Mouse (Mus musculus) mammary gland, adult 2 months (tissue): ENCODE results near the gene Olfr1438-ps1. TPM values are rescaled to one million over a fixed set of nuclear protein-coding genes. Genes with fewer than 3 reads are reported as not detected.

Experiments
- polyA plus RNA-seq: library from polyadenylated mRNA; depleted of rRNA; stranded (reverse); fragments of >200 nt; gene quantifications from 2 replicates; pipeline ENCODE4 v1.2.3, GENCODE M21; 2012; ENCODE audit warnings: low replicate concordance; rRNA removed

Olfr1438-ps1 gene
- polyA plus RNA-seq: not detected in 2 replicates

GRCm38 (mm10) chr19:12335810-12336209, at the start of gene Olfr1438-ps1:
Olfr1438-ps1 (minus strand) TSS chr19:12335910.

GRCm38 (mm10) chr19:12325001-12325400, 10.7 kb downstream of the Olfr1438-ps1 start, which contains the start of gene Olfr1437:
Olfr1437 (minus strand) TSS chr19:12325101.

GRCm38 (mm10) chr19:12299030-12299429, 36.7 kb downstream of the Olfr1438-ps1 start, which contains the start of gene Olfr1436:
Olfr1436 (minus strand) TSS chr19:12299130.

GRCm38 (mm10) chr19:12279554-12279953, 56.2 kb downstream of the Olfr1438-ps1 start, which contains the start of gene Olfr1434:
Olfr1434 (plus strand) TSS chr19:12279854.

Other genes with a start within 250 kb of the Olfr1438-ps1 start
- gene Olfr1426, start 243.9 kb downstream of the Olfr1438-ps1 start, polyA plus RNA-seq: not detected in 2 replicates
- not detected in 2 replicates for gene Olfr1427, start 232.6 kb downstream of the Olfr1438-ps1 start, polyA plus RNA-seq
- not detected in 2 replicates for gene Olfr1428, start 220.0 kb downstream of the Olfr1438-ps1 start, polyA plus RNA-seq
- gene Olfr76, start 212.7 kb downstream of the Olfr1438-ps1 start, polyA plus RNA-seq: not detected in 2 replicates
- not detected in 2 replicates for gene Olfr1555-ps1, start 165.8 kb downstream of the Olfr1438-ps1 start, polyA plus RNA-seq
- gene Olfr1431, start 135.3 kb downstream of the Olfr1438-ps1 start, polyA plus RNA-seq: not detected in 2 replicates
- gene Olfr1432, start 103.3 kb downstream of the Olfr1438-ps1 start, polyA plus RNA-seq: not detected in 2 replicates
- not detected in 2 replicates for gene Olfr262, start 94.3 kb downstream of the Olfr1438-ps1 start, polyA plus RNA-seq
- not detected in 2 replicates for gene Olfr235, start 74.9 kb downstream of the Olfr1438-ps1 start, polyA plus RNA-seq
- not detected in 2 replicates for gene Olfr1434, start 56.1 kb downstream of the Olfr1438-ps1 start, polyA plus RNA-seq
- gene Olfr1436, start 36.8 kb downstream of the Olfr1438-ps1 start, polyA plus RNA-seq: not detected in 2 replicates
- not detected in 2 replicates for gene Olfr1437, start 10.8 kb downstream of the Olfr1438-ps1 start, polyA plus RNA-seq
- gene Olfr1440, start 51.4 kb upstream of the Olfr1438-ps1 start, polyA plus RNA-seq: not detected in 2 replicates
- not detected in 2 replicates for gene Olfr1441, start 81.5 kb upstream of the Olfr1438-ps1 start, polyA plus RNA-seq
- gene Pfpl, start 92.0 kb upstream of the Olfr1438-ps1 start, polyA plus RNA-seq: not detected in 2 replicates
- 13.1 and 25.0 TPM in 2 replicates for gene Mpeg1, start 124.9 kb upstream of the Olfr1438-ps1 start, polyA plus RNA-seq
- 21.0 and 21.7 TPM in 2 replicates for gene Dtx4, start 165.5 kb upstream of the Olfr1438-ps1 start, polyA plus RNA-seq
- gene Fam111a, start 209.8 kb upstream of the Olfr1438-ps1 start, polyA plus RNA-seq: 2.2 and 4.8 TPM in 2 replicates